Mouse (Mus musculus): ENCODE measurements around the gene Npff. TPM values are rescaled to one million over a fixed set of nuclear protein-coding genes. Genes with fewer than 3 reads are reported as not detected.

The Npff gene
- polyA plus RNA-seq, 1 experiment = 1.0 TPM

GRCm38 (mm10) chr15:102515791-102516190 lies 9.0 kb downstream of the Npff start:
- Histone ChIP-seq H3K27me3 (ENCODE audit: control insufficient read depth, insufficient read depth, low read length, poor library complexity, severe bottlenecking) (no peaks in the 10 kb centered on the region), H3K9ac (ENCODE audit: low read depth, poor library complexity, severe bottlenecking) (peak overlapping the region; percentile 62), H3K36me3 (ENCODE audit: control insufficient read depth, insufficient read depth, low read length, poor library complexity, severe bottlenecking) (no peaks in the 10 kb centered on the region), H3K4me1 (ENCODE audit: control insufficient read depth, insufficient read depth, low read length) (peaks cover 7% of the 10 kb centered on the region), H3K4me3 (ENCODE audit: low read depth, low read length) (peak overlapping the region; percentile 67), H3K9me3 (replicated peaks; ENCODE audit: control insufficient read depth, insufficient read depth, low read length, poor library complexity, severe bottlenecking) (no peaks in the 10 kb centered on the region), H3K27ac (ENCODE audit: insufficient read depth, low read length) (peak overlapping the region; percentile 63)
- TF ChIP-seq EP300 (IDR thresholded peaks at IDR 0.05; ENCODE audit: insufficient read depth, low read depth, low read length) = no peak
- no peak for TF ChIP-seq POLR2A (IDR thresholded peaks at IDR 0.05; ENCODE audit: insufficient read depth, low read length)
- no peak for TF ChIP-seq CTCF (IDR thresholded peaks at IDR 0.05; ENCODE audit: low read depth, low read length)

- peaks cover 7% of the 10 kb centered on the region for H3K4me1 ChIP-seq (ENCODE audit: control insufficient read depth, insufficient read depth, low read length)
- no peak overlapping the region for H3K27ac ChIP-seq (ENCODE audit: insufficient read depth, low read length)
- no peak overlapping the region for H3K4me3 ChIP-seq (ENCODE audit: low read depth, low read length)
These were observed 9.5 kb downstream of the Npff start for GRCm38 (mm10) chr15:102515261-102515660.

GRCm38 (mm10) chr15:102513004-102513403 lies 11.7 kb downstream of the Npff start:
- peaks cover 7% of the 10 kb centered on the region for H3K4me1 ChIP-seq (ENCODE audit: control insufficient read depth, insufficient read depth, low read length)
- H3K27me3 ChIP-seq (ENCODE audit: control insufficient read depth, insufficient read depth, low read length, poor library complexity, severe bottlenecking) = no peaks in the 10 kb centered on the region
- TF ChIP-seq POLR2A (IDR thresholded peaks at IDR 0.05; ENCODE audit: insufficient read depth, low read length) (no peak), EP300 (IDR thresholded peaks at IDR 0.05; ENCODE audit: insufficient read depth, low read depth, low read length) (no peak)
- H3K4me3 ChIP-seq (ENCODE audit: low read depth, low read length) = no peak overlapping the region
- H3K9me3 ChIP-seq (replicated peaks; ENCODE audit: control insufficient read depth, insufficient read depth, low read length, poor library complexity, severe bottlenecking) = no peaks in the 10 kb centered on the region
- H3K36me3 ChIP-seq (ENCODE audit: control insufficient read depth, insufficient read depth, low read length, poor library complexity, severe bottlenecking) = no peaks in the 10 kb centered on the region; the same call in 1 of the 2 replicates
- no peak overlapping the region for H3K27ac ChIP-seq (ENCODE audit: insufficient read depth, low read length)
- H3K9ac ChIP-seq (ENCODE audit: low read depth, poor library complexity, severe bottlenecking) = no peak overlapping the region

More at GRCm38 (mm10) chr15:102515261-102515660, 9.5 kb downstream of the Npff start:
- H3K9me3 ChIP-seq (replicated peaks; ENCODE audit: control insufficient read depth, insufficient read depth, low read length, poor library complexity, severe bottlenecking) = no peaks in the 10 kb centered on the region
- TF ChIP-seq CTCF (IDR thresholded peaks at IDR 0.05; ENCODE audit: low read depth, low read length) (no peak), POLR2A (IDR thresholded peaks at IDR 0.05; ENCODE audit: insufficient read depth, low read length) (no peak), EP300 (IDR thresholded peaks at IDR 0.05; ENCODE audit: insufficient read depth, low read depth, low read length) (no peak)
- H3K27me3 ChIP-seq (ENCODE audit: control insufficient read depth, insufficient read depth, low read length, poor library complexity, severe bottlenecking) = no peaks in the 10 kb centered on the region
- no peaks in the 10 kb centered on the region for H3K36me3 ChIP-seq (ENCODE audit: control insufficient read depth, insufficient read depth, low read length, poor library complexity, severe bottlenecking)
- H3K9ac ChIP-seq (ENCODE audit: low read depth, poor library complexity, severe bottlenecking) = no peak overlapping the region

GRCm38 (mm10) chr15:102512471-102512870 lies 12.3 kb downstream of the Npff start:
- H3K9ac ChIP-seq (ENCODE audit: low read depth, poor library complexity, severe bottlenecking) = no peak overlapping the region
- no peaks in the 10 kb centered on the region for H3K9me3 ChIP-seq (replicated peaks; ENCODE audit: control insufficient read depth, insufficient read depth, low read length, poor library complexity, severe bottlenecking)
- H3K4me3 ChIP-seq (ENCODE audit: low read depth, low read length) = no peak overlapping the region
- no peak overlapping the region for H3K27ac ChIP-seq (ENCODE audit: insufficient read depth, low read length)
- H3K27me3 ChIP-seq (ENCODE audit: control insufficient read depth, insufficient read depth, low read length, poor library complexity, severe bottlenecking) = no peaks in the 10 kb centered on the region
- no peak for TF ChIP-seq POLR2A (IDR thresholded peaks at IDR 0.05; ENCODE audit: insufficient read depth, low read length)
- TF ChIP-seq EP300 (IDR thresholded peaks at IDR 0.05; ENCODE audit: insufficient read depth, low read depth, low read length) = no peak
- TF ChIP-seq CTCF (IDR thresholded peaks at IDR 0.05; ENCODE audit: low read depth, low read length) = no peak
- H3K36me3 ChIP-seq (ENCODE audit: control insufficient read depth, insufficient read depth, low read length, poor library complexity, severe bottlenecking) = no peaks in the 10 kb centered on the region; the same call in 1 of the 2 replicates
- H3K4me1 ChIP-seq (ENCODE audit: control insufficient read depth, insufficient read depth, low read length) = peaks cover 7% of the 10 kb centered on the region

GRCm38 (mm10) chr15:102512010-102512409 lies 12.7 kb downstream of the Npff start:
- no peak overlapping the region for H3K27ac ChIP-seq (ENCODE audit: insufficient read depth, low read length)
- H3K36me3 ChIP-seq (ENCODE audit: control insufficient read depth, insufficient read depth, low read length, poor library complexity, severe bottlenecking) = no peaks in the 10 kb centered on the region; the same call in 1 of the 2 replicates
- TF ChIP-seq POLR2A (IDR thresholded peaks at IDR 0.05; ENCODE audit: insufficient read depth, low read length) = no peak
- TF ChIP-seq CTCF (IDR thresholded peaks at IDR 0.05; ENCODE audit: low read depth, low read length) = no peak
- no peak for TF ChIP-seq EP300 (IDR thresholded peaks at IDR 0.05; ENCODE audit: insufficient read depth, low read depth, low read length)
- H3K9me3 ChIP-seq (replicated peaks; ENCODE audit: control insufficient read depth, insufficient read depth, low read length, poor library complexity, severe bottlenecking) = no peaks in the 10 kb centered on the region
- no peak overlapping the region for H3K9ac ChIP-seq (ENCODE audit: low read depth, poor library complexity, severe bottlenecking)
- H3K4me1 ChIP-seq (ENCODE audit: control insufficient read depth, insufficient read depth, low read length) = peaks cover 7% of the 10 kb centered on the region
- H3K4me3 ChIP-seq (ENCODE audit: low read depth, low read length) = no peak overlapping the region
- H3K27me3 ChIP-seq (ENCODE audit: control insufficient read depth, insufficient read depth, low read length, poor library complexity, severe bottlenecking) = no peaks in the 10 kb centered on the region

- no peak for TF ChIP-seq CTCF (IDR thresholded peaks at IDR 0.05; ENCODE audit: low read depth, low read length)
- no peak for TF ChIP-seq POLR2A (IDR thresholded peaks at IDR 0.05; ENCODE audit: insufficient read depth, low read length)
- TF ChIP-seq EP300 (IDR thresholded peaks at IDR 0.05; ENCODE audit: insufficient read depth, low read depth, low read length) = no peak
- Histone ChIP-seq H3K4me3 (ENCODE audit: low read depth, low read length) (no peak overlapping the region), H3K27ac (ENCODE audit: insufficient read depth, low read length) (0 out of 2 replicates have a peak overlapping the region, but pooled peaks have one; percentile 12), H3K4me1 (ENCODE audit: control insufficient read depth, insufficient read depth, low read length) (peaks cover 7% of the 10 kb centered on the region), H3K9ac (ENCODE audit: low read depth, poor library complexity, severe bottlenecking) (no peak overlapping the region), H3K9me3 (replicated peaks; ENCODE audit: control insufficient read depth, insufficient read depth, low read length, poor library complexity, severe bottlenecking) (no peaks in the 10 kb centered on the region), H3K36me3 (ENCODE audit: control insufficient read depth, insufficient read depth, low read length, poor library complexity, severe bottlenecking) (no peaks in the 10 kb centered on the region; the same call in 1 of the 2 replicates), H3K27me3 (ENCODE audit: control insufficient read depth, insufficient read depth, low read length, poor library complexity, severe bottlenecking) (no peaks in the 10 kb centered on the region)
These were observed 13.4 kb downstream of the Npff start for GRCm38 (mm10) chr15:102511285-102511833.
